Mouse (Mus musculus) heart, postnatal 14 days (tissue): Measurements from ENCODE around the gene Cdh24. TPM values are rescaled to one million over a fixed set of nuclear protein-coding genes. Genes with fewer than 3 reads are reported as not detected.
"Not testable (repeated sequence)": the region's sequence is repeated elsewhere in the genome, so short reads cannot be mapped to it uniquely, and the experiment has no call there.

Experiments used
- DNase-seq, 2 experiments: peaks; one replicate each; pipeline ENCODE4 v3.0.0; 2021 to 2022
- intact Hi-C: fragments of 180-260 bp; cut with DNase I; formaldehyde crosslinking; loops from one replicate; pipeline ENCODE4 v1.15.1; 2025
- total RNA-seq, 2 experiments: library from RNA; stranded (reverse); gene quantifications; 2 replicates each; pipeline ENCODE4 v1.2.3; 2021

The Cdh24 gene
- total RNA-seq, 2 experiments from 2014 or later = 1.1 to 1.6 TPM

DNA sequence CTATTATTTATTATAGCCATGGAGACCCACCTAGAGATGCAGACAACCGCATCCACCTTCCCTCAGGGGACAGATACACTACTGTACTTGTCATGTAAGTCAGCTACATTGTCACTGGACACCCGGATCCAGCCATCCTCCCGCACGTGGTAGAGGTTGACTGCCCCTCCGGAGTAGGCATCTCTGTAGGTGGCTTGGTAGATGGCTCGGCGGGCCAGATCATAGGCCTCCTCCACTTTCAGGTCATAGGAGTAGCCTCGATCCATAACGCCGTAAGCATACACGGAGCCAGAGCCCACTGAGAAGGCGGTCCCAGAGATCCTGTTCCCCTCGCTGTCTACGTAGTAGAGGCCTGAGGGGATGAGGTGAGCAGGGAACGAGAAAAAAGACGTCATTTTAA is 27.0 kb downstream of the Cdh24 start:
- DNase-seq, intact Hi-C loops: not testable (repeated sequence)

- intact Hi-C loops = no loop called here
- DNase-seq = no peak
Observed at GRCm38 (mm10) chr14:54610648-54611047, 30.5 kb downstream of the Cdh24 start.

DNA sequence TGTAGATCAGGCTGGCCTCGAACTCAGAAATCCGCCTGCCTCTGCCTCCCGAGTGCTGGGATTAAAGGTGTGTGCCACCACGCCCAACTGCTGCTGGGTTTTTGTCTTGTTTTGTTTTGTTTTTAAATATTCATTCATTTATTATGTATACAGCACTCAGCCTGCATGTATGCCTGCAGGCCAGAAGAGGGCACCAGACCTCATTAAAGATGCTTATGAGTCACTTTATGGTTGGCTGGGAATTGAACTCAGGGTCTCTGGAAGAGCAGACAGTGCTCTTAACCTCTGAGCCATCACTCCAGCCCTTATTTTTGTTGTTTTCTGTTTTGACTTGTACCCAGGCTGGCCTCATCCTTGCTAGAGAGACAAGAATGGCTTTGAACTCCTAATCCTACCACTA is 31.2 kb downstream of the Cdh24 start:
- peak in 1 of 2 experiments; percentile 37 for DNase-seq
- intact Hi-C loops = loop anchor here (5.0 kb wide), 1 partner anchor 32 kb away; the partner anchor contains the start of genes Cdh24 and Gm17606

DNA sequence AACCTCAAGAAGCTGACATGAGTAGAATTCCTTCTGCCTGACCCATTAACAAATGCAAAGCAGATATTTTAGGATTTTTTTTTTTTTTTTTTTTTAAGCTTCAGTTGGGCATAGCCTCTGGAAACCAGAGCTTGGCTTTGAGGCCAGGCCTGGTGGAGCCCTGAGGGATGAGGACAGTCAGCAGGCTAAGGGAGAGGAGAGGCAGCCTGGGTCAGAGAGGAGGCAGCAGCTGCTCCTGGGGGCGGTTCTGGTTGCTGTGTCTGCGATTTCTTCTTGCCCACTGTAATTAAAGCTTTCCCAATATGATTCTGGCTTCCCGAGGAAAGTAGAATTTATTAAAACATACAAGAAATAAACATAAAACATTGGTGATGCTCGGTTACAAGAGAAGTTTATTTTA is 31.9 kb downstream of the Cdh24 start:
- intact Hi-C loops = loop anchor here (5.0 kb wide), 1 partner anchor 33 kb away; the partner anchor contains the start of genes Cdh24 and Gm17606
- no peak for DNase-seq

- intact Hi-C loops = loop anchor here (5.0 kb wide), 1 partner anchor 35 kb away; the partner anchor contains the start of genes Cdh24 and Gm17606
- no peak for DNase-seq
Observed at GRCm38 (mm10) chr14:54607226-54607625, 33.9 kb downstream of the Cdh24 start.

DNA sequence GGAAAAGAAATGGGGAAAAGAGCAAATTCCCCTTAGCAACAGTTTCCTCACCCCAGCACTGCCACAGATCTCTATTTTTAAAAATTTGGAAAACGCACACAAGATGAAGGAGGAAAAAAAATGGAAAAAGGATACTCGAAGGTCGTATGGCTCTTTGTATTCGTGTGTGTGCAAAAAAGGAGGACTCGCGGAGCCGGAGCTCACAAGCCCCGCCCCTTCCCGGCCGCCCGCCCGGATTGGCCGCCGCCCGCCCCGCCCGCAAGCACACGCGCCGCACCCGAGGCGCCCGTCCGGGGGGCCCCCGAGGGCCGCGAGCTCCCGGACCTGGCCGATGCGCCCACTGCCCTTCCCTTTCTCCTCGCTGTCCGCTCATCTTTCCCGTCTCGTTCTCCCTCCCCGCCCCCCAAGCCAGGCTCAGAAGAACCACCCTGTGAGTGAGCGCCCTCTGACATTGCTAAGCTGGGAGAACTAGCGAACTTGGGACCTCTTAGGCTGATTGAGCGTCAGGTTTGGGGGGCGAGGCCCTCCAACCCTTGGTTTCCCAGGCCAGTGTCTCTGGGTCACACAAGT is 35.3 kb downstream of the Cdh24 start, which contains the start of gene 4931414P19Rik:
Gene 4931414P19Rik (minus strand): TSS at position 242 of the 570 bp plus-strand sequence.
- intact Hi-C loops = loop anchor here (5.0 kb wide), 1 partner anchor 36 kb away; the partner anchor contains the start of genes Cdh24 and Gm17606
- DNase-seq = peak; percentile 88 to 89

DNA sequence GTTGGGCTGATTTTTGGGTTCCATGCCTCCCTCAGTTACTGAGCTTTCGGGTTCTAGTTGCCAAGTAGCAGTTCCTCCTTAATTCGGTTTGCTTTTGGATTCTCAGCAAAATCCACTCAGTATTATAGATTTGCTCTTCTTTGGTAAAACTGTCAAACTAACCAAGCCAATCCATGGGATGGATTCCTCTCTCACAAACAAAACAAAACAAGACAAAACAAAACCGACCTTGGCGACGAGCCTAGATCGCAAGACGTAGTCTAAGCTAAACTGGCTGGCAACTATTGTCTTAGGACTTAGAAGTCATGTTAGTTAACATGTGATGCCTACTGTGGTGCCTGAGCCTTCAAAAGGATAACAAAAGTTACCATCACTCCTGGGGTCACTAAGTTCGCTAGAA is 37.5 kb downstream of the Cdh24 start:
- no peak for DNase-seq
- intact Hi-C loops = no loop called here

DNA sequence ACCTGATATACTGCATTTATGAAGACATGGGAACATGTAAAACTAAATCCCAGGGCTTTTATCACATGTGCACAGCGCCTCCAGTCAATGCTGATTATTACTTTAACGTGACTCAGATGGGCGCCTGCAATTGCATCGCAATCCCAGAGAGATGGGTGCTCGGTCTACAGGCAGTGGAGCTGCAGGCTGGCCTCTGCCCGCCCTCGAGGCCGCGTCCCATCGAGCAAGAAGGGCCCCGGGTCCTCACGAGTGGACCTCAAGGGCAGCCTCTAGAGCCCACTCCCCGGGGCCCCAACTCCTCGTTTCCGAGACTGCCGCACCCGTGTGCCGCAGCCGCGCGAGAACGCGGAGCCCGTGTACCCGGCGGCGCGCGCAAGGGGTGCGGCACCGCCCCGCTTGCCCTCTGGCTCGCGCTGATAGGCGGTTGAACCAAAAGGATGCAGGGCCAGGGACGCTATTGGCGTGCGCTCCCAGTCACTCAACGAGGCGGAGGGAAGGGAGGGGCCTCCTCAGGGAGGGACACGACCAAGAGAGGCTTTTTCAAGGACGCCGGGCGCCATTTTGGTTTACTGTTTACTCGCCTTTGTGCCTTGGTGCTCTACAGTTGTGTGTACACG is 38.0 kb downstream of the Cdh24 start:
- peak; percentile 94 to 97 for DNase-seq
- intact Hi-C loops = no loop called here

DNA sequence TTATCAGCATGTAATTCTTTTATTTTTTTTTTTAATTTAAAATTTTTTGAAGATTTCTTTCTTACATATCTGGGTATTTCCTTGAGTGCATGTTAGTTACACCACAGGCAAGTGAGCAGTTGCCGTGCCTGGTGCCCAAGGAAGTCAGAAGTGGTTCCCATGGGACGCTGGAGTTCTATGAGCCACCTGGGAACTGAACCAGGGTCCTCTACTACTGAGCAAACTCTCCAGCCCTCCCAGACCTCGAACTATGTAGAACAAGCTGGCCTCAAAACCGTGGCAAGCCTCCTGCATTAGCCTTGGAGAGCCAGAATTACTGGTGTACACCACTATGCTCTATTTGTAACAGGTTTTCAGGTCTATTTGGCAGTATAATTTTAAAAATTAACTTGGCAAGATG is 38.6 kb downstream of the Cdh24 start:
- intact Hi-C loops = no loop called here
- peak in 1 of 2 experiments; percentile 25 for DNase-seq

GRCm38 (mm10) chr14:54601601-54602000 is 39.6 kb downstream of the Cdh24 start:
- intact Hi-C loops = no loop called here
- DNase-seq = no peak

DNA sequence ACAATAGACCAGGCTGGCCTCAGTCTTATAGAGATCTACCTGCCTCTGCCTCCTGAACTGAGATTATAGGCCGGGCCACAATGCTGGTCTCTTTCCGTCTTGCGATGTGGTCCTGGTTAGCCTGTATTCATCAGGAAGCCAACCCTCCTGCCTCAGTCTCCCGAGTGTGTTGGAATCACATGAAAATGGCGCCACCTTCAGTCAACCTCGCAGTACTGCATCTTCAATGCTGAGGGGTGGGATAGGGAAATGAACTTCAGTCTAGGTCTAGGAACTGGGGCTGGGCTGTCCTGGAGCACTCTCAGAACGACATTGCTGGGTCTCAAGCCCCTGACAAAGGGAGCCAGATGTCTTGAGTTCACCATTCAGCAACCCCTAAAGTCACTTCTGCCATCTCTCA is 44.1 kb downstream of the Cdh24 start:
- intact Hi-C loops = no loop called here
- no peak for DNase-seq

GRCm38 (mm10) chr14:54594631-54595414 is 46.3 kb downstream of the Cdh24 start:
- intact Hi-C loops = no loop called here
- DNase-seq = no peak

DNA sequence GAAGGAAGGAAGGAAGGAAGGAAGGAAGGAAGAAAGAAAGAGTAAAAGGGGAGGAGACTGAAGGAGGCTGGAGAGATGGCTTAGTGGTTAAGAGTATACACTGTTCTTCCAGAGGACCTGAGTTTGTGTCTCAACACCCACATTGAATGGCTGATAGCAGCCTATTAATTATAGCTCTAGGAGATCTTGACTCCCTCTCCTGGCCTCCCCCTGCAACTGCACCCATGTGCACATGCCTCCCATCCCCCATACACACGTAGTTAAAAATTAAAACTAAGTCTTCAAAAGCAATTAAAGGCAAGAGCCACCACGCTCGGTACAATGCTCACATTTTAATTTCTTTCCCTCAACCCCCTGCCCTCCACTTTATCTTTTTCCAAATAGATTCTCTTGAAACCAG is 47.1 kb downstream of the Cdh24 start:
- DNase-seq = no peak
- intact Hi-C loops = no loop called here

GRCm38 (mm10) chr14:54592319-54592934 is 48.7 kb downstream of the Cdh24 start:
- DNase-seq = peak; percentile 60 to 71
- intact Hi-C loops = no loop called here

DNA sequence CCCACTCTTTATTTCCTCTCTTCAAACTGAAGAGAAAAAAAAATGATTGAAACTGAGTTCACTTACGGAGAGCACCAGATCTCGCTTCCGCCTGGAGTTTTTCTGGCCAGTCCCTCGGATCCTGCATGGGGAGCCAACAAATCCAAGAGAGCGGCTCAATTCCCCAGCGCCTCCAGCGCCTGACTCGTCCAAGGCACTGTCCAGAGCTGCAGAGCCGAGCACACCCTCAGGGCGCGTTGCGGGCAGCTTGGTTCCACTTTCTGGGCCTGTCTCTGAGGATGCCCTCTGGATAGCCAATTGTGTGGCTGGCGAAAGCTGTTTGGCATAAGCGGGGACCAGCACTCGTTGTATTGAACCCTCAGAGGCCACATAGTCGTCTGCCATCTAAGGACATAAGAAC is 50.1 kb downstream of the Cdh24 start:
- intact Hi-C loops = no loop called here
- DNase-seq = no peak

GRCm38 (mm10) chr14:54583681-54584338 is 57.4 kb downstream of the Cdh24 start:
- peak; percentile 71 to 84 for DNase-seq
- intact Hi-C loops = loop anchor here (5.0 kb wide), 1 partner anchor 58 kb away; the partner anchor contains the start of genes Cdh24 and Gm17606

- intact Hi-C loops = loop anchor here (5.0 kb wide), 1 partner anchor 60 kb away; the partner anchor contains the start of genes Cdh24 and Gm17606
- no peak for DNase-seq
Observed at GRCm38 (mm10) chr14:54582536-54582935, 58.6 kb downstream of the Cdh24 start.
